Mouse (Mus musculus): ENCODE measurements at regions not wholly inside any gene's neighbourhood (a gene's known extent, or its start where the extent isn't known, plus 50 kb on each side); places are given as distances from the start of the nearest gene placed in this dataset.

DNA sequence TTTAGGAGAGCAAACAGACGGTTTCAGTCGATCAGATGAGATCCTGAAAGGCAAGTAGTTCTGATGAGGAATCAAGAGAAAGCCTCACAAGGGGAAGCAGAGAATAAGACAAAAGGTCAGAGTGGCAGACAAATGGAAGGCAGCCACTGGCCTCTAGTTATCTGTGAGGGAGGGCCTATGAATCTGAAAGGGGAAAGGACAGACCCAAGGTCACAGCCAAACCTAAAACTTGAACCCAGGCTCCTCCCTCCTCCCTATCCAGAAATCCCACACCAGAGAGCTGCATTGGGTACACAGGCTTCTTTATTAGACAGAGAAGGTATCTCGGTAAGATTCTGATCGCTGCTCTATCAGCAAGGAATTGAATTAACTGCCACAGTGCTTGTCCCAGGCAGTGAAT lies 476.0 kb downstream of the Prss52 start:
- DNase-seq (ENCODE audit: low spot score) = no peak

- no peak for DNase-seq (ENCODE audit: low spot score)
Observed at GRCm38 (mm10) chr14:64580862-64581261, 476.8 kb downstream of the Prss52 start.

GRCm38 (mm10) chr14:64581705-64582104 lies 477.6 kb downstream of the Prss52 start:
- DNase-seq (ENCODE audit: low spot score) = no peak

GRCm38 (mm10) chr14:64582822-64583221 lies 478.7 kb downstream of the Prss52 start:
- no peak for DNase-seq (ENCODE audit: low spot score)

DNA sequence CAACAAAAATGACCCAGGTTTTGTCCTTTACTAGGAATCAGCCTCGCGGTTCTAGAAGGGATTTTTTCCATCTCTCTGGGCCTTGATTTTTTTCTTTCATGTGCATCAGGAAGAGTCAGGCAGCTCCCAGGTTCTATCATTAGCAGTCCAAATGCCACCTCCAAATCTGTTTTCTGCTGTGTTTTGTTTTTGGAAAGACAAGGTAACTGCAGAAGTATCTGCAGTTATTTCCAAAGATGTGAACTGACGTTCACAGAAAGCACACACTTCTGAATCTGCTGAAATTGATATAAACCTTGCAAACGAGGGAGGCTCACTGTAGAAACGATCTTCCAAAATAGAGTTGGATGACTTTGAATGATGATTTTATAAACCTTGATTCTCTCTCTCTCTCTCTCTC lies 480.1 kb downstream of the Prss52 start:
- no peak for DNase-seq (ENCODE audit: low spot score)

GRCm38 (mm10) chr14:64585081-64585470 lies 481.0 kb downstream of the Prss52 start:
- DNase-seq (ENCODE audit: low spot score) = no peak

- DNase-seq (ENCODE audit: low spot score) = peak; percentile 68
Observed at GRCm38 (mm10) chr14:64585471-64586192, 481.5 kb downstream of the Prss52 start.

GRCm38 (mm10) chr14:64586386-64586859 lies 482.3 kb downstream of the Prss52 start:
- DNase-seq (ENCODE audit: low spot score) = no peak

DNA sequence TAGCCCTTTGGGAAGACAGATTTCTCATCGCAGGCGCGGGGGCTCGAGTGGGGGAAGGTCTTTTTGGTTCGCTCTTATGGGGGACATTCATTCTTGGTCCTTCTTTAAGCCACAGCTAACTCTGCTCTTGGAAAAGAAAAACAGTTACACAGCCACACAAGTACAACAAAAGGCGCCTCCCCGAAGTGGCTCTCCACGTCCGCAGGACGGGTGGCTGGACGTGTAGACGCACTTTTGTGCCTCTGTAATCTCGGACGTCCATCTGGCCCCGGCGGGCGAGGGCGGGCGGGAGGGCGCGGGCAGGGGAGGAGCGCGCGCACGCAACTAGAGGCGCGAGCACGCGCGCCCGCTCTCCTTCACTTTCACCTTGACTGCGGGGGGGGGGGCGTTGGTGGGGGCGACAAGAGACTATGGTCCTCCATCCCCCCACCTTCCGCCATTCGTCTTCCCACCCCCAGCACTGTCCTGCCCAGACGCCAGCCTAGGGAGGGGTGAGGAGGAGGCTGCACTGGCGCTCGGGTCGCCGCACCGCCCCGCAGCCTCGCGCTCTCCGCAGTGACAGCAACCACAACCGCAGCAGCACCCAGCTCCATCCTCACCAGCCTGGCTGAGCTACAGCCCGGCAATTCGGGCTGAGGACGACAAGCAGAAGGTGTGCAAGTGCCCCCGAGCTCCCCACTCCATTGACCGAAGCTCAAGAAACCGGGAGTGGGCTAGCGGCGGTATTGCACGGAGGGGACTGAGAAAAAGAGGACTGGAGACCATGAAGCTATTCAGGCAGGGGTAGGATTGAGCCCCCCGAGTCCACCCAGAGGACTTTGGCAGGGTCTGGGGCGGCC lies 483.0 kb downstream of the Prss52 start:
- peak; percentile 77 for DNase-seq (ENCODE audit: low spot score)

GRCm38 (mm10) chr14:64587699-64588434 lies 483.8 kb downstream of the Prss52 start:
- DNase-seq (ENCODE audit: low spot score) = peak; percentile 69

- DNase-seq (ENCODE audit: low spot score) = no peak
Observed at GRCm38 (mm10) chr14:64588561-64588960, 484.5 kb downstream of the Prss52 start.

GRCm38 (mm10) chr14:64589126-64589525 lies 485.0 kb downstream of the Prss52 start:
- no peak for DNase-seq (ENCODE audit: low spot score)

DNA sequence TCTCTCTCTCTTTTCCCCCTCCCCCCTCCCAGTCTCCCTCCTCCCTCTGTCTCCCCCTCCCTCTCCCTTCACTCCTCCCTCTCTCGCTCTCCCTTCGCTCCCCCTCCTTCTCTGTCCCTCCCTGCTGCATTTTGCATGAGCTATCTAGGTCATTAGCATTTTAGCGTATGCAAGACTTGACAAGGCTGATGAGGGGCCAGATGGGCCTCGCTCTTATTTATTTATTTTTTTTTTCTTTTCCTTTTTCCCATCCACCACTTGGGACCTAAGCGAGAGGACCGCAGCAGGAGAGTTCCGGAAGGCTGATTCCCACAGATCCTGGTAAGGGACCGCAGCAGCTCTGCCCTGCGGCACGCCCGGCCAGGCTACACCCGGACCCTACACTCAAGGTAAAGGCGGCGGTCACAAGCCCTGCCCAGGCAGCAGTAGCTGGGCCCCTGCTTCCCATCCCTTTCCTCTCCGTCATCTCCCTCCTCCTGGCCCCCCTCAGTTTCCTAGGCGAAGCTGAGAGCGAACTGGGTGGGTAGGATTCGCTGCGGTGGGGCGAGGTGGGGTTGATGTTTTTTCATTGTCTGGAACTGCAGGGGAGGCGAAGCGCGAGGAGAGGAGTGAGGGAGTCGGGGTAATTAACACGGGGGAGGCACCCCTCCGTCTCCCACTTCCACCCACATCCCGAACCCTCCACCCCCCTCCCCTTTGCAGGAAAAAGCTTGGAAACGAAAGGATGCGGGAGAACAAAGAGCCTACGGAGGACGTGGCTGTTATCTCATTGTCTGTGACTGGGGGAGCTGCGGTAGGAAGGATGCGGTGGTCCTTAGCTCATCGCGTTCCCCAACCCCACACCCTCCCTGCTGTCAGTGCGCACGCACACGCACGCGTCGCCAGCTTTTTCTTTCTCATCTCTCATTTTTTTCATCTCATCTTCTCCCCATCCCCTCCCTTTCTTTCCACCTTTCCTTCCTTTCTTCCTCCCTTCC lies 485.8 kb downstream of the Prss52 start:
- peak; percentile 83 for DNase-seq (ENCODE audit: low spot score)

- DNase-seq (ENCODE audit: low spot score) = no peak
Observed at GRCm38 (mm10) chr14:64590611-64591010, 486.5 kb downstream of the Prss52 start.

DNA sequence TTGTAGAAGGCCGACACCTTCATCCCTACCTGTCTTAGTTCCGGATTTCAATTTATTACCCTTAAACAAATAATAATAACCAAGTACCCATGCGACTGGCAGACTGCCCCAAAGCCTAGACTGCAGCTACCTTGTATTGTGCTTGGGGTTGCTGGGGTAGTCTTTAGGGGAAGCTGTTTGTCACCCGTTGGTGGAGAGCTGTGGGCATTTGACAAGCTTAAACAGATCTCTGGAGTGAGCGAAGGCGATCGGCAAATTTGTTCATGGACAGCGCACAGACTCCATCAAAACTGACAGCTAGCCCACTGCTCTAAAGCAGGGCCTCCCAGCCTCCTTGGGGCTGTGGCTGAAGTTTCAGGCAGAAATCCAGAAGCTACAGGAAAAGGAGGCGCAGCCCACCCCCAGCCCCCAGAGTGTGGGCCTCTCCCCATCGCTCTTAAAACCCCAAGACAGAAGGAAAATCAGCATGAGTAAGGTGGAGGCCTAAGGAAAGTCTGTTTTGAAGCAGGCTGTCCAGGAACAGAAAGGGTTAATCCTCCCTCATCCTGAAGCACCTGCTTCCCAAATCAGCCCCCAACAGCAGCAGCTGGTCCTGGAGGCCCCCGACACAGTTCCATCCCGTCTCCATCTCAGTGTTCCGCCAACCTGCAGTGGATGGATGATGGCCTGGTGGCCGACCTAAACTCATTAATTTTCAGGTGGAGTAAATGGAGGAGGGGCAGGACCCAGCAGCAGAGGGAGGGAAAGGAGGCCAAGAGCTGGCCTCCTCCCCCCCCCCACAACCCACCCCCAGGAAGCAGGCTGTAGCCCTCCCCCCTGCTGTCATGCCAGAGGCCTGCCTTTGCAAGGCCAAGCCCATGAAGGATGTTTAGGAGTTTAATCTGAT lies 487.2 kb downstream of the Prss52 start:
- DNase-seq (ENCODE audit: low spot score) = no peak

- no peak for DNase-seq (ENCODE audit: low spot score)
Observed at GRCm38 (mm10) chr14:64592176-64592575, 488.1 kb downstream of the Prss52 start.

DNA sequence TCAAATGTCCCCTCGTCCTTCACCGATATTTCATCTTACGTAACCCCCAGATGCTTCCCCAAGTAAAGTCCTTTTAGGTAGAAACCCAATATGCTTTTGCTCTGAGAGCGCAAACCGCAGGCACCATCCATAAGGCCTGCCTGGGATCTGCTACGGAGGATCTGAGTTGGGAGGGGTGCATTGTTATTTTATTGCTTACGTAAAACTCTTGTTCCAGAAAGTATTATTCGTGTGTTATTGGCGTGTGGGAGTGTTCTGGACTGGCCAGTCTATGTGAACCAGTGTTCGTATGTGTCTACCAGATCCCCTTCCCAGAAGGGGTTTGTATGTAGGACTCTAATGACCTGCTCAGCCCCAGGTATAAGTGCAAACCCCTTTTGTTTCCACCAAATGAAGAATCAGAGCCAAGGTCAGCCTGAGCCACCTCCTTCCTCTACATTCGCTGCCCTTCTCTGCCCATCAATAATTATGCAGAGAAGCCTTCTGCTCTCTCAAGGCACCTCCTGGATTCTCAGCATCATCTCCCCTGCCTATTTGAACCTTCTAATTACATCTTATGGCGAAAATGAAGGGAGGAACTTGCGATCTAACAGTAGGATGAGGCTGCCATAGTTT lies 488.7 kb downstream of the Prss52 start:
- DNase-seq (ENCODE audit: low spot score) = no peak

DNA sequence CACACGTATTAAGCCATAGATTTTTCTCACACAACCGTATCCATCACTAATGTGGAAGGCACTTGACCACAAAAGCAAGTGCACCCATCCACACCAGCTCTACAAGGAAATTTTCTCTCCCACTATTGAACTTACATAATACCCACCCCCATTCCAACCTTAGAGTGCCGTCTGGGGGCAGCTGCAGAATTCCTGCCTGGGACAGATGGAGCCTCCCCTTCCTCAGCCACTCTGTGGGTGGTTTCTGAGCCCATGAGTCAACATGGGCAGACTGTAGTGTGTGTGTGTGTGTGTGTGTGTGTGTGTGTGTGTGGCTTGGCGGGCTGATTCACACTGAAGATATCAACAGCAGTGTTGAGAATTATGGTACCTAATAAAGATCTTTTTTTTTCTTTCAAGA lies 489.5 kb downstream of the Prss52 start:
- peak; percentile 58 for DNase-seq (ENCODE audit: low spot score)

- DNase-seq (ENCODE audit: low spot score) = no peak
Observed at GRCm38 (mm10) chr14:64594021-64594561, 490.0 kb downstream of the Prss52 start.

All from retina, embryonic 14.5 days (tissue).